Mouse (Mus musculus): ENCODE measurements around the gene Hoxd10. TPM values are rescaled to one million over a fixed set of nuclear protein-coding genes. Genes with fewer than 3 reads are reported as not detected.
A peak's percentile ranks its signal among the peaks of the same experiment; 100 is the strongest.

Hoxd10 gene
- total RNA-seq, 2 experiments from 2014 or later, result not detected

- no peak for DNase-seq (ENCODE audit: extremely low spot score in 1 of 2, low spot score in 1 of 2)
Measured at GRCm38 (mm10) chr2:74706393-74706960, 14.8 kb downstream of the Hoxd10 start.

- no peak for DNase-seq (ENCODE audit: extremely low spot score in 1 of 2, low spot score in 1 of 2)
Measured at GRCm38 (mm10) chr2:74707599-74707998, 15.9 kb downstream of the Hoxd10 start.

- DNase-seq (ENCODE audit: extremely low spot score in 1 of 2, low spot score in 1 of 2), result no peak
Measured at GRCm38 (mm10) chr2:74708676-74709075, 17.0 kb downstream of the Hoxd10 start.

- DNase-seq (ENCODE audit: extremely low spot score in 1 of 2, low spot score in 1 of 2), result no peak
Measured at GRCm38 (mm10) chr2:74709465-74710419, 18.0 kb downstream of the Hoxd10 start.

- no peak for DNase-seq (ENCODE audit: extremely low spot score in 1 of 2, low spot score in 1 of 2)
Measured at GRCm38 (mm10) chr2:74710929-74711543, 19.3 kb downstream of the Hoxd10 start.

- no peak for DNase-seq (ENCODE audit: extremely low spot score in 1 of 2, low spot score in 1 of 2)
Measured at GRCm38 (mm10) chr2:74711721-74712621, 20.2 kb downstream of the Hoxd10 start, which contains the start of the genes Hoxd3 and Hoxd4. TSS of gene Hoxd3 (plus strand) at chr2:74711927. TSS of gene Hoxd4 (plus strand) at chr2:74711929.

- DNase-seq (ENCODE audit: extremely low spot score in 1 of 2, low spot score in 1 of 2), result no peak
Measured at GRCm38 (mm10) chr2:74713239-74714150, 21.8 kb downstream of the Hoxd10 start.

GRCm38 (mm10) chr2:74714156-74714789, 22.5 kb downstream of the Hoxd10 start:
- DNase-seq (ENCODE audit: extremely low spot score in 1 of 2, low spot score in 1 of 2), result no peak

- no peak for DNase-seq (ENCODE audit: extremely low spot score in 1 of 2, low spot score in 1 of 2)
Measured at GRCm38 (mm10) chr2:74714881-74715280, 23.2 kb downstream of the Hoxd10 start.

GRCm38 (mm10) chr2:74715504-74716241, 23.9 kb downstream of the Hoxd10 start:
- peak; percentile 64 to 90 for DNase-seq (ENCODE audit: extremely low spot score in 1 of 2, low spot score in 1 of 2)

GRCm38 (mm10) chr2:74720384-74720783, 28.7 kb downstream of the Hoxd10 start:
- no peak for DNase-seq (ENCODE audit: extremely low spot score in 1 of 2, low spot score in 1 of 2)

- DNase-seq (ENCODE audit: extremely low spot score in 1 of 2, low spot score in 1 of 2), result no peak
Measured at GRCm38 (mm10) chr2:74720955-74721491, 29.3 kb downstream of the Hoxd10 start.

GRCm38 (mm10) chr2:74721882-74722281, 30.2 kb downstream of the Hoxd10 start:
- DNase-seq (ENCODE audit: extremely low spot score in 1 of 2, low spot score in 1 of 2), result no peak

- DNase-seq (ENCODE audit: extremely low spot score in 1 of 2, low spot score in 1 of 2), result no peak
Measured at GRCm38 (mm10) chr2:74722949-74723348, 31.2 kb downstream of the Hoxd10 start.

- no peak for DNase-seq (ENCODE audit: extremely low spot score in 1 of 2, low spot score in 1 of 2)
Measured at GRCm38 (mm10) chr2:74724244-74725015, 32.7 kb downstream of the Hoxd10 start.

GRCm38 (mm10) chr2:74725171-74725570, 33.4 kb downstream of the Hoxd10 start:
- DNase-seq (ENCODE audit: extremely low spot score in 1 of 2, low spot score in 1 of 2), result no peak

- no peak for DNase-seq (ENCODE audit: extremely low spot score in 1 of 2, low spot score in 1 of 2)
Measured at GRCm38 (mm10) chr2:74726551-74726950, 34.8 kb downstream of the Hoxd10 start, which contains the start of gene Gm28230. TSS of gene Gm28230 (plus strand) at chr2:74726728.
